1 mouse cellular context compared by ENCODE assay signal in genomic region chr3:108921822-108922221, GRCm38 (mm10).
TF ChIP-seq lines count a peak whose summit lies in the region.

No protein-coding gene starts in this region.

TF ChIP-seq in MEL, 35 proteins besides CTCF, POLR2A, EP300 and RAD21:
- peak; percentile 45; the same call in 1 of the 2 replicates for TF ChIP-seq GATA1 (IDR thresholded peaks at IDR 0.05; ENCODE audit: low read depth, low read length)
- 0 out of 2 replicates have a peak, but pooled peaks have one; percentile 15 for TF ChIP-seq SMC3 (IDR thresholded peaks at IDR 0.05; ENCODE audit: low read depth, low read length)
- no peak for TF ChIP-seq POLR2AphosphoS2 (IDR thresholded peaks at IDR 0.05; ENCODE audit: low read length)
- TF ChIP-seq TCF12 (IDR thresholded peaks at IDR 0.05; ENCODE audit: low read depth, low read length) = peak; percentile 68
- peak; percentile 42; the same call in 1 of the 2 replicates for TF ChIP-seq ETS1 (IDR thresholded peaks at IDR 0.05; ENCODE audit: low read depth, low read length)
